Mouse (Mus musculus) liver, adult 2 months (tissue): ENCODE measurements around the gene Itsn1.

ENCODE experiments used
- CTCF ChIP-seq: fragments of 200-500 bp; IDR thresholded peaks from 2 replicates; pipeline ENCODE4 v1.5.1; 2011; ENCODE audit warnings: low read depth, low read length, control low read depth
- POLR2A ChIP-seq: fragments of 200-500 bp; IDR thresholded peaks from 2 replicates; pipeline ENCODE4 v1.6.1; 2011; ENCODE audit warnings: low read length, control low read depth; ENCODE audit not compliant: insufficient read depth; ENCODE audit errors: extremely low read depth

- TF ChIP-seq CTCF (no peak), POLR2A (no peak)
Measured at GRCm38 (mm10) chr16:91727433-91727832, 1.6 kb upstream of the Itsn1 start.
